Mouse (Mus musculus): Measurements from ENCODE around the gene Tpst2. TPM values are rescaled to one million over a fixed set of nuclear protein-coding genes. Genes with fewer than 3 reads are reported as not detected.

Gene Tpst2
- polyA plus RNA-seq, 1 experiment from 2014 or later = 32.3 TPM

GRCm38 (mm10) chr5:112260818-112261217 lies 15.7 kb upstream of the Tpst2 start:
- Histone ChIP-seq H3K4me3 (ENCODE audit: low read depth, low read length) (no peak overlapping the region), H3K27ac (ENCODE audit: low read depth, low read length) (no peak overlapping the region), H3K36me3 (ENCODE audit: control insufficient read depth, insufficient read depth, low read length) (no peaks in the 10 kb centered on the region), H3K27me3 (ENCODE audit: control insufficient read depth, insufficient read depth, low read length) (no peaks in the 10 kb centered on the region), H3K9ac (ENCODE audit: low read depth, low read length) (no peak overlapping the region), H3K4me1 (replicated peaks; ENCODE audit: control insufficient read depth, insufficient read depth, low read length) (no peaks in the 10 kb centered on the region), H3K4me2 (replicated peaks; ENCODE audit: low read depth, low read length) (no peak overlapping the region), H3K9me3 (ENCODE audit: control insufficient read depth, low read length) (no peaks in the 10 kb centered on the region)
- ATAC-seq (ENCODE audit: low FRiP score) (no peak), DNase-seq (ENCODE audit: low spot score) (no peak)
- 83% methylated on average over 3 of the region's 3 CpGs for WGBS

- H3K4me2 ChIP-seq (replicated peaks; ENCODE audit: low read depth, low read length) = no peak overlapping the region
- no peak for ATAC-seq (ENCODE audit: low FRiP score)
- WGBS = 89% methylated on average over 7 of the region's 7 CpGs
- no peaks in the 10 kb centered on the region for H3K9me3 ChIP-seq (ENCODE audit: control insufficient read depth, low read length)
- DNase-seq (ENCODE audit: low spot score) = no peak
- H3K36me3 ChIP-seq (ENCODE audit: control insufficient read depth, insufficient read depth, low read length) = no peaks in the 10 kb centered on the region
- H3K27ac ChIP-seq (ENCODE audit: low read depth, low read length) = no peak overlapping the region
- H3K4me1 ChIP-seq (replicated peaks; ENCODE audit: control insufficient read depth, insufficient read depth, low read length) = no peaks in the 10 kb centered on the region
- no peak overlapping the region for H3K9ac ChIP-seq (ENCODE audit: low read depth, low read length)
- H3K27me3 ChIP-seq (ENCODE audit: control insufficient read depth, insufficient read depth, low read length) = peaks cover 2% of the 10 kb centered on the region; the same call in 1 of the 2 replicates
- no peak overlapping the region for H3K4me3 ChIP-seq (ENCODE audit: low read depth, low read length)
These were observed 12.4 kb upstream of the Tpst2 start for GRCm38 (mm10) chr5:112264099-112264498.

GRCm38 (mm10) chr5:112265110-112265509 lies 11.4 kb upstream of the Tpst2 start:
- Histone ChIP-seq H3K4me1 (replicated peaks; ENCODE audit: control insufficient read depth, insufficient read depth, low read length) (no peaks in the 10 kb centered on the region), H3K9me3 (ENCODE audit: control insufficient read depth, low read length) (no peaks in the 10 kb centered on the region), H3K36me3 (ENCODE audit: control insufficient read depth, insufficient read depth, low read length) (no peaks in the 10 kb centered on the region), H3K27me3 (ENCODE audit: control insufficient read depth, insufficient read depth, low read length) (peaks cover 3% of the 10 kb centered on the region; the same call in 1 of the 2 replicates), H3K27ac (ENCODE audit: low read depth, low read length) (no peak overlapping the region), H3K9ac (ENCODE audit: low read depth, low read length) (no peak overlapping the region), H3K4me3 (ENCODE audit: low read depth, low read length) (no peak overlapping the region), H3K4me2 (replicated peaks; ENCODE audit: low read depth, low read length) (no peak overlapping the region)
- ATAC-seq (ENCODE audit: low FRiP score) (no peak), DNase-seq (ENCODE audit: low spot score) (no peak)
- WGBS = 81% methylated on average over 5 of the region's 5 CpGs

- H3K36me3 ChIP-seq (ENCODE audit: control insufficient read depth, insufficient read depth, low read length) = no peaks in the 10 kb centered on the region
- peaks cover 3% of the 10 kb centered on the region; the same call in 1 of the 2 replicates for H3K27me3 ChIP-seq (ENCODE audit: control insufficient read depth, insufficient read depth, low read length)
- no peak overlapping the region for H3K4me3 ChIP-seq (ENCODE audit: low read depth, low read length)
- WGBS = 11% methylated on average over 10 of the region's 10 CpGs
- H3K4me1 ChIP-seq (replicated peaks; ENCODE audit: control insufficient read depth, insufficient read depth, low read length) = no peaks in the 10 kb centered on the region
- no peak overlapping the region for H3K9ac ChIP-seq (ENCODE audit: low read depth, low read length)
- H3K4me2 ChIP-seq (replicated peaks; ENCODE audit: low read depth, low read length) = no peak overlapping the region
- ATAC-seq (ENCODE audit: low FRiP score) (peak; percentile 49; the same call in 1 of the 2 replicates), DNase-seq (ENCODE audit: low spot score) (peak; percentile 49)
- no peaks in the 10 kb centered on the region for H3K9me3 ChIP-seq (ENCODE audit: control insufficient read depth, low read length)
- no peak overlapping the region for H3K27ac ChIP-seq (ENCODE audit: low read depth, low read length)
These were observed 11.0 kb upstream of the Tpst2 start for GRCm38 (mm10) chr5:112265515-112265914.

- H3K9ac ChIP-seq (ENCODE audit: low read depth, low read length) = no peak overlapping the region
- H3K4me1 ChIP-seq (replicated peaks; ENCODE audit: control insufficient read depth, insufficient read depth, low read length) = peaks cover 3% of the 10 kb centered on the region; the same call in 1 of the 2 replicates
- H3K9me3 ChIP-seq (ENCODE audit: control insufficient read depth, low read length) = no peaks in the 10 kb centered on the region
- no peak overlapping the region for H3K27ac ChIP-seq (ENCODE audit: low read depth, low read length)
- DNase-seq (ENCODE audit: low spot score) (no peak), ATAC-seq (ENCODE audit: low FRiP score) (no peak)
- H3K36me3 ChIP-seq (ENCODE audit: control insufficient read depth, insufficient read depth, low read length) = no peaks in the 10 kb centered on the region
- H3K4me3 ChIP-seq (ENCODE audit: low read depth, low read length) = no peak overlapping the region
- H3K27me3 ChIP-seq (ENCODE audit: control insufficient read depth, insufficient read depth, low read length) = peaks cover 3% of the 10 kb centered on the region; the same call in 1 of the 2 replicates
- no peak overlapping the region for H3K4me2 ChIP-seq (replicated peaks; ENCODE audit: low read depth, low read length)
- WGBS = 65% methylated on average over 9 of the region's 9 CpGs
These were observed 10.3 kb upstream of the Tpst2 start for GRCm38 (mm10) chr5:112266011-112266777.

- peaks cover 4% of the 10 kb centered on the region; the same call in 1 of the 2 replicates for H3K4me1 ChIP-seq (replicated peaks; ENCODE audit: control insufficient read depth, insufficient read depth, low read length)
- peaks cover 5% of the 10 kb centered on the region; the same call in 1 of the 2 replicates for H3K27me3 ChIP-seq (ENCODE audit: control insufficient read depth, insufficient read depth, low read length)
- no peaks in the 10 kb centered on the region for H3K36me3 ChIP-seq (ENCODE audit: control insufficient read depth, insufficient read depth, low read length)
- DNase-seq (ENCODE audit: low spot score) = peak; percentile 47
- no peak overlapping the region for H3K4me3 ChIP-seq (ENCODE audit: low read depth, low read length)
- 0 out of 2 replicates have a peak, but pooled peaks have one; percentile 46 for ATAC-seq (ENCODE audit: low FRiP score)
- no peak overlapping the region for H3K9ac ChIP-seq (ENCODE audit: low read depth, low read length)
- peak overlapping the region; percentile 36; the same call in 1 of the 2 replicates for H3K27ac ChIP-seq (ENCODE audit: low read depth, low read length)
- WGBS = 47% methylated on average over 24 of the region's 24 CpGs
- no peaks in the 10 kb centered on the region for H3K9me3 ChIP-seq (ENCODE audit: control insufficient read depth, low read length)
- no peak overlapping the region for H3K4me2 ChIP-seq (replicated peaks; ENCODE audit: low read depth, low read length)
These were observed 5.5 kb upstream of the Tpst2 start for GRCm38 (mm10) chr5:112270764-112271541.

GRCm38 (mm10) chr5:112272934-112273333 lies 3.6 kb upstream of the Tpst2 start:
- DNase-seq (ENCODE audit: low spot score) = no peak

GRCm38 (mm10) chr5:112273746-112274463 lies 2.6 kb upstream of the Tpst2 start:
- no peak for DNase-seq (ENCODE audit: low spot score)
- H3K27ac ChIP-seq (ENCODE audit: low read depth, low read length) = no peak overlapping the region
- H3K4me2 ChIP-seq (replicated peaks; ENCODE audit: low read depth, low read length) = no peak overlapping the region
- peaks cover 4% of the 10 kb centered on the region; the same call in 1 of the 2 replicates for H3K4me1 ChIP-seq (replicated peaks; ENCODE audit: control insufficient read depth, insufficient read depth, low read length)
- ATAC-seq (ENCODE audit: low FRiP score) = no peak
- WGBS = 48% methylated on average over 2 of the region's 2 CpGs
- H3K9ac ChIP-seq (ENCODE audit: low read depth, low read length) = no peak overlapping the region
- H3K36me3 ChIP-seq (ENCODE audit: control insufficient read depth, insufficient read depth, low read length) = no peaks in the 10 kb centered on the region
- no peak overlapping the region for H3K4me3 ChIP-seq (ENCODE audit: low read depth, low read length)
- H3K27me3 ChIP-seq (ENCODE audit: control insufficient read depth, insufficient read depth, low read length) = peaks cover 5% of the 10 kb centered on the region; the same call in 1 of the 2 replicates
- H3K9me3 ChIP-seq (ENCODE audit: control insufficient read depth, low read length) = no peaks in the 10 kb centered on the region

More at GRCm38 (mm10) chr5:112272934-112273333, 3.6 kb upstream of the Tpst2 start:
- Histone ChIP-seq H3K4me2 (replicated peaks; ENCODE audit: low read depth, low read length) (no peak overlapping the region), H3K27ac (ENCODE audit: low read depth, low read length) (no peak overlapping the region), H3K4me1 (replicated peaks; ENCODE audit: control insufficient read depth, insufficient read depth, low read length) (peaks cover 4% of the 10 kb centered on the region; the same call in 1 of the 2 replicates), H3K9me3 (ENCODE audit: control insufficient read depth, low read length) (no peaks in the 10 kb centered on the region), H3K9ac (ENCODE audit: low read depth, low read length) (no peak overlapping the region), H3K4me3 (ENCODE audit: low read depth, low read length) (no peak overlapping the region), H3K36me3 (ENCODE audit: control insufficient read depth, insufficient read depth, low read length) (no peaks in the 10 kb centered on the region), H3K27me3 (ENCODE audit: control insufficient read depth, insufficient read depth, low read length) (peaks cover 5% of the 10 kb centered on the region; the same call in 1 of the 2 replicates)
- ATAC-seq (ENCODE audit: low FRiP score) = no peak
- 71% methylated on average over 2 of the region's 2 CpGs for WGBS
